Mouse (Mus musculus) lung, postnatal 0 days (tissue): Measurements from ENCODE around the gene Il11. TPM values are rescaled to one million over a fixed set of nuclear protein-coding genes. Genes with fewer than 3 reads are reported as not detected.
"Not testable (repeated sequence)": the region's sequence is repeated elsewhere in the genome, so short reads cannot be mapped to it uniquely, and the experiment has no call there.

Source experiments
- ATAC-seq: fragments of 200-750 bp; cut with Nextera tagmentation; 2 replicates; pipeline ENCODE4 v1.8.0; 2017; ENCODE audit warnings: moderate library complexity
- DNase-seq: peaks from one replicate; pipeline ENCODE4 v3.0.0-alpha.2; 2016; ENCODE audit warnings: low spot score
- H3K27ac ChIP-seq: fragments of 300-500 bp; sonication (generic); 2 replicates; pipeline ENCODE4 v1.5.1; 2014; ENCODE audit warnings: antibody characterized with exemption, mild to moderate bottlenecking, low read length, mixed read lengths
- H3K27me3 ChIP-seq: fragments of 300-500 bp; sonication (generic); replicated peaks from 2 replicates; pipeline ENCODE4 v1.6.1; 2014; ENCODE audit warnings: low read length, mixed read lengths; ENCODE audit not compliant: insufficient read depth
- H3K36me3 ChIP-seq: fragments of 300-500 bp; sonication (generic); 2 replicates; pipeline ENCODE4 v1.6.1; 2014; ENCODE audit warnings: low read length, mixed read lengths; ENCODE audit not compliant: insufficient read depth
- H3K4me1 ChIP-seq: fragments of 300-500 bp; sonication (generic); 2 replicates; pipeline ENCODE4 v1.6.1; 2014; ENCODE audit warnings: antibody characterized with exemption, low read depth, low read length, mixed read lengths; ENCODE audit not compliant: insufficient read depth
- H3K4me2 ChIP-seq: fragments of 300-500 bp; sonication (generic); replicated peaks from 2 replicates; pipeline ENCODE4 v1.6.1; 2014; ENCODE audit warnings: low read depth, mild to moderate bottlenecking, low read length, moderate library complexity, mixed read lengths
- H3K4me3 ChIP-seq: fragments of 300-500 bp; sonication (generic); 2 replicates; pipeline ENCODE4 v1.5.1; 2014; ENCODE audit warnings: low read depth, low read length
- H3K9ac ChIP-seq: fragments of 300-500 bp; sonication (generic); replicated peaks from 2 replicates; pipeline ENCODE4 v1.6.1; 2014; ENCODE audit warnings: low read depth, mild to moderate bottlenecking
- H3K9me3 ChIP-seq: fragments of 300-500 bp; sonication (generic); 2 replicates; pipeline ENCODE4 v1.6.1; 2016; ENCODE audit warnings: low read length, mixed read lengths
- CTCF ChIP-seq: IDR thresholded peaks from 2 replicates; pipeline ENCODE4 v1.5.1; 2016; ENCODE audit warnings: antibody characterized with exemption, mild to moderate bottlenecking
- EP300 ChIP-seq: IDR thresholded peaks from 2 replicates; pipeline ENCODE4 v1.6.1; 2016; ENCODE audit warnings: antibody characterized with exemption, mild to moderate bottlenecking, control low read depth
- WGBS: fragments of 180-500 bp; shearing (Covaris S2); extraction: QIAGEN DNeasy Blood & Tissue Kit; methylation state at CpG from one replicate; pipeline ENCODE4 v1.1.7; 2014; 5-methylcytosine and 5-hydroxymethylcytosine counted together
- polyA plus RNA-seq: library from polyadenylated mRNA; unstranded; fragments of >200 nt; fragmentation: Nextera tagmentation; extraction: Ambion mirVana; gene quantifications from 2 replicates; pipeline ENCODE4 v1.2.1, GENCODE M21; 2015

Gene Il11
- polyA plus RNA-seq, 1 experiment from 2014 or later, result 0.29 TPM

DNA sequence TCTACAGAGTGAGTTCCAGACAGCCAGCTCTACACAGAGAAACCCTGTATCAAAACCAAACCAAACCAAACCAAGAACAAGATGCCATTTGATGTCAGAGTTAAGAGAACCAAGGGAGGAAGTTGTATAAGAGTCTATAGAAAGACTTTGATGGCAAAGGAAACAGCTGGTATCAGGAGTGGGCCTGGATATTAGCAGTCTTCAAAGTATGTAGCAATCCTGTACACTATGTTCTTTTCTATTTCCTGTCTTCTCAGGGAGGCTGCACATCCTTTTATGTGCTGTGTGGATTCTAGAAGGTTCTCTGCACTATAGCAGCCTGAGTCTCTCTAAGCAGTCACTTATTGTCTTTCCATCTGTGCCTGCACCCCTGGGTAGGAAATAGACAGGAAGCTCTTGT is 33.9 kb upstream of the Il11 start:
- H3K4me1 ChIP-seq, result peaks cover 5% of the 10 kb centered on the region; the same call in 1 of the 2 replicates
- no peaks in the 10 kb centered on the region for H3K36me3 ChIP-seq
- TF ChIP-seq EP300 (peak; percentile 84), CTCF (no peak)
- H3K27me3 ChIP-seq, result no peaks in the 10 kb centered on the region
- H3K9ac ChIP-seq, result no peak overlapping the region
- ATAC-seq, result no peak; the same call in 1 of the 2 replicates
- H3K9me3 ChIP-seq, result no peaks in the 10 kb centered on the region
- H3K4me2 ChIP-seq, result no peak overlapping the region
- H3K4me3 ChIP-seq, result no peak overlapping the region
- DNase-seq, result peak; percentile 78
- peak overlapping the region; percentile 35; the same call in 1 of the 2 replicates for H3K27ac ChIP-seq

DNA sequence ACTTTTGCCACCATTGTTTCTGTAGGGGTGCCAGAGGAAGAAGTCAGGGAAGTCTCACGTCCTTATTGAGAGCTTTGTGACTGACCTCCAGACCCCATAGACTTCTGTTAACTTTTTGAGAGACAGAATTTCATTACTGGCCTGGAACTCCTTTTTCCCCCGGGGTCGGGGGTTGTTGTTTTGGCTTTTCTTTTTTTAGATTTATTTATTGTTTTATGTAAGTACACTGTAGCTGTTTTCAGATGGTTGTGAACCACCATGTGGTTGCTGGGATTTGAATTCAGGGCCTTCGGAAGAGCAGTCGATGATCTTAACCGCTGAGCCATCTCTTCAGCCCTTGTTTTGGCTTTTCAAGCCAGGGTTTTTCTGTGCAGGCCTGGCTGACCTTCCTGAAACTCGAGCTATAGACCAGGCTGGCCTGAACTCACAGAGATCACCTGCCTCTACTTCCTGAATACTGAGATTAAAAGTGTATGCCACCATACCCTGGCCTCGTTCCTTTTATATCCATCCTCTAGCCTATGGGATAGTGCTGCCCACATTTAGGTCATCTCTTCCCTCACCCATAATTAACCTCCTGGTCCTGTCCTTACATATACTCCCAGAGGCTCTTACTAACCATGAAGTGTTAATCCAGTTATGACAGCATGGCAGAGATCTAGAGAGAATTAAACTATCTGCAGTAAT is 30.6 kb upstream of the Il11 start:
- Histone ChIP-seq H3K4me2 (peak overlapping the region; percentile 55), H3K9me3 (no peaks in the 10 kb centered on the region), H3K4me1 (peaks cover 5% of the 10 kb centered on the region; the same call in 1 of the 2 replicates), H3K36me3 (no peaks in the 10 kb centered on the region), H3K4me3 (peak overlapping the region; percentile 97), H3K9ac (no peak overlapping the region), H3K27me3 (no peaks in the 10 kb centered on the region), H3K27ac (peak overlapping the region; percentile 95)
- no peak for ATAC-seq
- 21% methylated on average over 8 of the region's 8 CpGs for WGBS
- TF ChIP-seq EP300 (no peak), CTCF (no peak)
- no peak for DNase-seq

DNA sequence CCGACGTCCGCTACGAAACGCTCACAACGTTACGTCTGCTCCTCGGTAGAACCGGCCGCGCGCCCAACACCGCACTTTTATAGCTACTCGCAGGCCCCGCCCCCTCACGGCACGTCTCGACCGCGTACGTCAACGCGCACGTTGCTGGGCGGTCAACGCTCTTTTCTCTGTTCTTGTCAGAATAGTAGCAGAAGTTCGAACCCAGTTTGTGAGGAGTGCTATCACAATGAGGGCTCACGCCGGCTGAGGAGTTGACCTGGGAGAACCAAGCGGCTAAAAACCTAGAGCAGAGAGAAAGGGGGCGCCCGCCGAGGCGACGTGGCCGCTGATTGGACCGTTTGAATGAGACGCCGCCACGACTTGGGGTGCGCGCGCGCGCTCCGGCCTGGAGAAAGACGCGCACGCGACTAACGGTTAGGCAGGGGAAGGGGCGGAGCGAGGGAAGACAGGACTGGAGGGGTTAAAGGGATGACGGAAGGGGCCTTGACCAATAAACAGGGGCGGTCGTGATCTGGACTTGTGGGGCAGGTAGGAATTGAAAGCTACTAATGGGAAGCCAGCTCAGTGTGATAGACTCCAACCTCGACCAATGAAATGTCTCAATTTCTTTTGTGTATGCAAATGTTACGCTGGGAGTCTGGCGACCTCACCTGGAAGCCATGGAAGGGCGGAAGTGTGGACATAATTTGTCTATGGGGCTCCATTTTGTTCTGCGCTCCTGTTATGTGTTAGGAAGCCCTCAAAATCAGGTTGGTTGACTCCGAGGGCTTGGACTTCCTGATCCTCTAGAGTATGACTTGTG is 29.8 kb upstream of the Il11 start, which contains the start of gene Ube2s:
Gene Ube2s, minus strand, starts transcription at position 288 of the 802 bp plus-strand sequence.
- DNase-seq (peak; percentile 100), ATAC-seq (peak; percentile 97)
- peak; percentile 44 for TF ChIP-seq CTCF
- TF ChIP-seq EP300, result peak; percentile 72; the same call in 1 of the 2 replicates
- Histone ChIP-seq H3K36me3 (no peaks in the 10 kb centered on the region; the same call in 1 of the 2 replicates), H3K4me3 (peak within 1 kb of the TSS; percentile 97), H3K9ac (peak within 1 kb of the TSS; percentile 94), H3K27me3 (no peaks in the 10 kb centered on the region), H3K4me2 (peak within 1 kb of the TSS; percentile 78), H3K27ac (peak within 1 kb of the TSS; percentile 96), H3K4me1 (peaks cover 2% of the 10 kb centered on the region; the same call in 1 of the 2 replicates), H3K9me3 (no peaks in the 10 kb centered on the region)
- under 1% methylated on average over 62 of the region's 62 CpGs for WGBS

DNA sequence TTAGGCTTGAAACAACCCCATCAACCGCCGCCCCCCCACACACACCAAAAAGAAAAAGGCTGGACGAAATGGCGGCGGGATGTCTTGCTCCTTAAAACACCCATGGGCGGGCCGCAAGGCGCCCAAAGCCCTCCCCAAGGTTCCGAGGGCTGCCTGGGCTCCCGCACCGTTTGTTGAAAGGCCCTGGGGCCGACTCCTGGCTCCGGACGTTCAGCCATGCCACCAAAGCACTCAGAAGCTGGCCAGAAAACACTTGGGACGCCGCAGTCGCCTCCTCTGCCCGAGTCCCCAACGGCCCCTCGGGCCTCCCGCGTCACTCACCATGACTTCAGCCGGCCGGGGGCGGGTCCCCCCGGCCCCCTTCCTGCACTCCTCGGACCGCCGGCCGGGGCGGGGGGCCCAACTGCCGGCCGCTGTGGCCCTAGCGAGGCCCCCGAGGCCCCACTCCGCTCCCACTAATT is 29.2 kb upstream of the Il11 start:
- TF ChIP-seq EP300, result no peak
- no peak for TF ChIP-seq CTCF
- Histone ChIP-seq H3K4me1 (no peaks in the 10 kb centered on the region; the same call in 1 of the 2 replicates), H3K9ac (peak overlapping the region; percentile 94), H3K27ac (peak overlapping the region; percentile 96), H3K36me3 (no peaks in the 10 kb centered on the region; the same call in 1 of the 2 replicates), H3K4me3 (peak overlapping the region; percentile 97), H3K27me3 (no peaks in the 10 kb centered on the region), H3K9me3 (no peaks in the 10 kb centered on the region), H3K4me2 (peak overlapping the region; percentile 78)
- DNase-seq (peak; percentile 57), ATAC-seq (no peak)
- under 1% methylated on average over 21 of the region's 36 CpGs for WGBS

DNA sequence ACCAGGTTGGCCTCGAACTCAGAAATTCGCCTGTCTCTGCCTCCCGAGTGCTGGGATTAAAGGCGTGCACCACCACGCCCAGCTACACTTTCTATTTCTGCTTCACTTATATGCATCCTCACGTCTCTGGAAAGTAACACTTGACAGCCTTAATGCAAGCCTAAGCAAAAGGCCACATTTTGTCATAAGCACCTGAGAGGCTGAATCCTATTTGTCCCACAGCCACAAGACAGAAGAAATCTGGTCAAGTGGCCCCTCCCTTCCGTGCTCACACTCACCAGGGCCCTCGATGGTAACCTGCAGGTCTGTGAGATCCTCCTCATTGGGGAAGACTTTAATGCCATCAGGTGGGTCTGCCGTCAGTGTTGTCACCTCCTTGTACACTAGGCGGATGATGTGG is 28.5 kb upstream of the Il11 start:
- ATAC-seq, result not testable (repeated sequence)

DNA sequence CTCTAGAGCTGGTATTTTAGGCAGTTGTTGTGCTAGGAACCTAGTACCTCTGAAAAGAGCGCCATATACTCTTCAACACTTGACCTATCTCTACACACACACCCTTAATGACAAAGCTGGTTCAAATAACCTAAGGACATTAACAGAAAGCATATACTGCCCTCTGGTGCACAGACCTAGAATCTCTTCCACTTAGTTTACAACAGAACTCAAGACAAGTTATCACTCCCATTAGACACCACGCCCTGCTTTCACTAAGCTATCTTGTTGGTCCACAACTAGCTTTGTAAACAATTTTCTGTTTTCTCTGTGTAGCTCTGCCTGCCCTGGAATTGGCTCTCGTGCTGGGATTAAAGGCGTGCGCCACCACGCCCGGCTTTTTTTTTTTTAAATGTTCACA is 24.1 kb upstream of the Il11 start:
- Histone ChIP-seq H3K4me2 (no peak overlapping the region), H3K4me3 (no peak overlapping the region), H3K9me3 (no peaks in the 10 kb centered on the region), H3K36me3 (peaks cover 12% of the 10 kb centered on the region; the same call in 1 of the 2 replicates), H3K27me3 (no peaks in the 10 kb centered on the region), H3K4me1 (no peaks in the 10 kb centered on the region), H3K9ac (no peak overlapping the region), H3K27ac (no peak overlapping the region)
- DNase-seq (peak; percentile 81), ATAC-seq (peak; percentile 61)
- 81% methylated on average over 7 of the region's 7 CpGs for WGBS
- TF ChIP-seq CTCF, result peak; percentile 75
- TF ChIP-seq EP300, result no peak

More for the DNA sequence above, 28.5 kb upstream of the Il11 start:
- H3K4me3 ChIP-seq, result peak overlapping the region; percentile 97
- peak overlapping the region; percentile 78 for H3K4me2 ChIP-seq
- not testable (repeated sequence) for H3K36me3 ChIP-seq, H3K9me3 ChIP-seq, H3K27me3 ChIP-seq, DNase-seq, H3K4me1 ChIP-seq, H3K27ac ChIP-seq
- H3K9ac ChIP-seq, result peak overlapping the region; percentile 94
- 25% methylated on average over 10 of the region's 10 CpGs for WGBS
